Mouse (Mus musculus) adrenal gland, adult (tissue): ENCODE results near the gene Nacc2.

Experiments
- DNase-seq, 2 experiments: peaks; one replicate each; pipeline ENCODE4 v3.0.0; 2022 to 2023; ENCODE audit warnings: low spot score in 1 of 2; ENCODE audit not compliant: inconsistent age in 2 of 2

The Nacc2 gene

GRCm38 (mm10) chr2:26013674-26014073, 109.3 kb downstream of the Nacc2 start:
- no peak for DNase-seq

GRCm38 (mm10) chr2:26011420-26011819, 111.6 kb downstream of the Nacc2 start:
- no peak for DNase-seq
